Mouse (Mus musculus) embryonic facial prominence, embryonic 11.5 days (tissue): ENCODE data around the gene Adi1. TPM values are rescaled to one million over a fixed set of nuclear protein-coding genes. Genes with fewer than 3 reads are reported as not detected.

Experiments
- ATAC-seq: fragments of 200-750 bp; cut with Nextera tagmentation; replicated peaks from 2 replicates; pipeline ENCODE4 v1.8.0; 2017; ENCODE audit warnings: low read depth; ENCODE audit not compliant: insufficient number of reproducible peaks, low FRiP score, low TSS enrichment
- DNase-seq: peaks from one replicate; pipeline ENCODE4 v3.0.0-alpha.2; 2015; ENCODE audit warnings: low spot score
- H3K27ac ChIP-seq: fragments of 300-500 bp; sonication (generic); replicated peaks from 2 replicates; pipeline ENCODE4 v1.5.1; 2014; ENCODE audit warnings: mild to moderate bottlenecking, low read depth, low read length, control low read depth
- H3K27me3 ChIP-seq: fragments of 300-500 bp; sonication (generic); 2 replicates; pipeline ENCODE4 v1.6.1; 2014; ENCODE audit warnings: mild to moderate bottlenecking, low read length, moderate library complexity, mixed read lengths; ENCODE audit not compliant: control insufficient read depth, insufficient read depth
- H3K36me3 ChIP-seq: fragments of 300-500 bp; sonication (generic); replicated peaks from 2 replicates; pipeline ENCODE4 v1.6.1; 2014; ENCODE audit warnings: low read depth, mild to moderate bottlenecking, low read length, moderate library complexity, mixed read lengths; ENCODE audit not compliant: control insufficient read depth, insufficient read depth
- H3K4me1 ChIP-seq: fragments of 300-500 bp; sonication (generic); 2 replicates; pipeline ENCODE4 v1.6.1; 2014; ENCODE audit warnings: low read length, mixed read lengths; ENCODE audit not compliant: control insufficient read depth, insufficient read depth
- H3K4me2 ChIP-seq: fragments of 300-500 bp; sonication (generic); 2 replicates; pipeline ENCODE4 v1.6.1; 2014; ENCODE audit warnings: low read depth, mild to moderate bottlenecking, control low read depth, low read length, moderate library complexity
- H3K4me3 ChIP-seq: fragments of 300-500 bp; sonication (generic); 2 replicates; pipeline ENCODE4 v1.5.1; 2014; ENCODE audit warnings: low read depth, low read length, control low read depth
- H3K9ac ChIP-seq: fragments of 300-500 bp; sonication (generic); replicated peaks from 2 replicates; pipeline ENCODE4 v1.6.1; 2014; ENCODE audit warnings: mild to moderate bottlenecking, control low read depth, low read length
- H3K9me3 ChIP-seq: fragments of 300-500 bp; sonication (generic); replicated peaks from 2 replicates; pipeline ENCODE4 v1.6.1; 2016; ENCODE audit warnings: mild to moderate bottlenecking, low read length, inconsistent platforms, mixed read lengths; ENCODE audit not compliant: control insufficient read depth
- WGBS: fragments of 180-500 bp; shearing (Covaris S2); extraction: QIAGEN DNeasy Blood & Tissue Kit; methylation state at CpG from one replicate; pipeline ENCODE4 v1.1.7; 2014; 5-methylcytosine and 5-hydroxymethylcytosine counted together
- polyA plus RNA-seq: library from polyadenylated mRNA; unstranded; fragments of >200 nt; fragmentation: Nextera tagmentation; extraction: Ambion mirVana; gene quantifications from 2 replicates; pipeline ENCODE4 v1.2.1, GENCODE M21; 2014

The Adi1 gene
- 71.9 and 72.7 TPM in 2 replicates for polyA plus RNA-seq

- Histone ChIP-seq H3K4me2 (peak within 1 kb of the TSS; percentile 47), H3K9ac (peak within 1 kb of the TSS; percentile 52), H3K9me3 (no peaks in the 10 kb centered on the region), H3K4me1 (no peaks in the 10 kb centered on the region; the same call in 1 of the 2 replicates), H3K27me3 (no peaks in the 10 kb centered on the region), H3K36me3 (no peaks in the 10 kb centered on the region), H3K27ac (peak within 1 kb of the TSS; percentile 36), H3K4me3 (peak within 1 kb of the TSS; percentile 37)
- peak; percentile 86 for DNase-seq
- ATAC-seq, result peak; percentile 98
- 2% methylated on average over 53 of the region's 53 CpGs for WGBS
Observed at GRCm38 (mm10) chr12:28675121-28675924, at the start of gene Adi1. Adi1 (plus strand) TSS chr12:28675231.

DNA sequence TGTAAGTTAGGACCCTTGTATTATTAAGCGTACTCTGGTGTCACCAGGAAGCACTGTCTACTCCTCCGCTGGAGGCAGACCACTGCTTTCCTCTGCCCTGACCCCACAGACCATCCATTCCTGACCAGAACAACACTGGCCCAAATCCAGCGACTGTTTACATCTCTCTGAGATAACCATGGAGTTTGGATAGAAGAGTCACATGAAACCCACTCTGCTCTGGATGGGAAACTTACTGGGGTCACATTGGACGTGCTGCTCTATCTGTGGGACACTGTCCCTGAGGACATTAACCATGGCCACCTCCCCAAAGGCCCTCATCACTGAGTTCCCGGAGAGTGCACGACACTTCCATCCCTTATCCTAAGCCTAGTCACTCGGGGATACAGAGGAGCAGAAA, 49.6 kb upstream of the Adi1 start:
- no peaks in the 10 kb centered on the region for H3K27me3 ChIP-seq
- H3K27ac ChIP-seq, result no peak overlapping the region
- H3K36me3 ChIP-seq, result peaks cover 9% of the 10 kb centered on the region
- DNase-seq (no peak), ATAC-seq (no peak)
- H3K9me3 ChIP-seq, result no peaks in the 10 kb centered on the region
- WGBS, result 87% methylated on average over 7 of the region's 7 CpGs
- H3K4me3 ChIP-seq, result no peak overlapping the region
- no peaks in the 10 kb centered on the region for H3K4me1 ChIP-seq
- no peak overlapping the region for H3K9ac ChIP-seq
- no peak overlapping the region for H3K4me2 ChIP-seq

GRCm38 (mm10) chr12:28627092-28627491, 47.9 kb upstream of the Adi1 start:
- no peak overlapping the region for H3K9ac ChIP-seq
- H3K4me3 ChIP-seq, result no peak overlapping the region
- peaks cover 14% of the 10 kb centered on the region for H3K36me3 ChIP-seq
- no peaks in the 10 kb centered on the region for H3K9me3 ChIP-seq
- ATAC-seq (no peak), DNase-seq (no peak)
- H3K27me3 ChIP-seq, result no peaks in the 10 kb centered on the region
- 67% methylated on average over 4 of the region's 4 CpGs for WGBS
- no peak overlapping the region for H3K27ac ChIP-seq
- H3K4me1 ChIP-seq, result no peaks in the 10 kb centered on the region
- no peak overlapping the region for H3K4me2 ChIP-seq

DNA sequence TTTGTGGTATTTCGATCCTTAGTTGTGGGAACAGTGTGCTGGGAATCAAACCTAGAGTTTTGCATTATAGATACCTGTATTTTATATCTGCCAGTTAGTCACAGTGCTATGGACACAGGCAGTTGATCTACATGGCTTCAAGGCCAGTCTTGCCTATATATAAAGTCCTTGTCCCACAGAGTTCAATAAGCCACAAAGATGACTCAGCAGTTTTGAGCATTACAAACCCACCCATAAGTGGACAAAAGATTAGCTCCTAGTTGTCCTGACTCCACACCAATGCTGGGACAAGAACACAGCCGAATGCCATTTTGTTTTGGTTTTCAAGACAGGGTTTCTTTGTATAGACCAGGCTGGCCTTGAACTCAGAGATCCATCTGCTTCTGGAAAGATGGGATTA, 46.6 kb upstream of the Adi1 start:
- Histone ChIP-seq H3K9ac (no peak overlapping the region), H3K4me2 (no peak overlapping the region), H3K4me3 (no peak overlapping the region), H3K36me3 (peaks cover 24% of the 10 kb centered on the region), H3K9me3 (no peaks in the 10 kb centered on the region), H3K27me3 (no peaks in the 10 kb centered on the region), H3K27ac (no peak overlapping the region), H3K4me1 (no peaks in the 10 kb centered on the region)
- ATAC-seq (no peak), DNase-seq (no peak)
- 90% methylated on average over 2 of the region's 2 CpGs for WGBS

GRCm38 (mm10) chr12:28635058-28635534, 39.9 kb upstream of the Adi1 start:
- no peaks in the 10 kb centered on the region for H3K27me3 ChIP-seq
- DNase-seq (no peak), ATAC-seq (0 out of 2 replicates have a peak, but pooled peaks have one; percentile 7)
- no peaks in the 10 kb centered on the region for H3K9me3 ChIP-seq
- peaks cover 6% of the 10 kb centered on the region; the same call in 1 of the 2 replicates for H3K4me1 ChIP-seq
- peak overlapping the region; percentile 60 for H3K4me2 ChIP-seq
- H3K4me3 ChIP-seq, result peak overlapping the region; percentile 93
- H3K36me3 ChIP-seq, result peaks cover 21% of the 10 kb centered on the region
- 2% methylated on average over 23 of the region's 23 CpGs for WGBS
- peak overlapping the region; percentile 84 for H3K27ac ChIP-seq
- H3K9ac ChIP-seq, result peak overlapping the region; percentile 98

DNA sequence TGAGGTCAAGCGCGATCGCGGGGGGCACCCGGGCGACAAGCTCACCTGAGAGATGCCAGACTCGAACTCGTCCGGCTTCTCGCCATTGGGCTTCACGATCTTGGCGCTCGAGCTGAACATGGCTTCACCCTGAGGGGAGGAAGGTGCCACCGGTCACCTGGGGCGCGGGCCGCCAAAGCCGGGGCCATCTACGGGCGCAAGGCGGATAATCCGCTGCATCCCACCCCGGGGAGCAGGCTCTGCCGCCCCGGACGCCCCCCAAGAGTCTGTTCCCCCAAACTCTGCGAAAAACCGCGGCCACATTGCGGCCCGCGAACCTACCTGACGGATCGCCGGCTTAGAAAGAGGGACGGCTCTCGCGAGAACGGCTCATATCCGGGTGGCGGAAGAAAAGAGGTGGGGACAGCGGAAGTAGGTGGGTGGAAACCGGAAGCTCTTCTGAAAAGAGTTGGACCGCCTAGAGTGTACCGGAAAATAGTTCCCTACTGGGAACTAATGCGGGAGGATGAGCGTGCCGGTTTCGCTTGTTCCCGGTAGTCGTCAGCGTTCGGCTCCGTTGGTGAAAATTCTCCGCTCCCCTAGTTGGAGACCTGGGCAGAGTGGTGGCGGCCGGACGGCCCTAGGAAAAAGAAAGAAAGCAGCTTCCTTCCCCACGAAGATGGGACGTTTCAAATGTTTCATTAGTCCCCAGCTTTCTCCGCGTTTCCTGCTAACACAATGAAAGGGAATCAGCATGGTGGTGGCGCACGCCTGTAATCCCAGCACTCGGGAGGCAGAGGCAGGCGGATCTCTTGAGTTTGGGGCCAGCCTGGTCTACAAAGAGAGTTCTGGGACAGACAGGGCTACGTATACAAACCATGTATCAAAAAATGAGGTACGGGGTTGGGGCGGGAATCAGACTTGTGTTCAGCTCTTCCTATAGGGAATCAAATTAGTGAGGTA, 39.2 kb upstream of the Adi1 start, which contains the start of gene Rps7:
TSS of gene Rps7 (minus strand) at position 419 of the 942 bp plus-strand sequence.
- 5% methylated on average over 69 of the region's 69 CpGs for WGBS
- Histone ChIP-seq H3K4me2 (peak within 1 kb of the TSS; percentile 60), H3K9me3 (no peaks in the 10 kb centered on the region), H3K9ac (peak within 1 kb of the TSS; percentile 98), H3K27ac (peak within 1 kb of the TSS; percentile 84), H3K4me1 (peaks cover 6% of the 10 kb centered on the region; the same call in 1 of the 2 replicates), H3K27me3 (no peaks in the 10 kb centered on the region), H3K4me3 (peak within 1 kb of the TSS; percentile 93), H3K36me3 (peaks cover 14% of the 10 kb centered on the region)
- peak; percentile 94 for DNase-seq
- peak; percentile 95 for ATAC-seq

- H3K4me3 ChIP-seq, result peak overlapping the region; percentile 93; the same call in 1 of the 2 replicates
- H3K4me2 ChIP-seq, result peak overlapping the region; percentile 47; the same call in 1 of the 2 replicates
- H3K9me3 ChIP-seq, result no peaks in the 10 kb centered on the region
- no peaks in the 10 kb centered on the region for H3K27me3 ChIP-seq
- DNase-seq, result no peak
- 92% methylated on average over 6 of the region's 6 CpGs for WGBS
- H3K9ac ChIP-seq, result no peak overlapping the region
- ATAC-seq, result no peak
- H3K4me1 ChIP-seq, result peaks cover 6% of the 10 kb centered on the region; the same call in 1 of the 2 replicates
- H3K36me3 ChIP-seq, result peaks cover 14% of the 10 kb centered on the region
- no peak overlapping the region for H3K27ac ChIP-seq
Observed at GRCm38 (mm10) chr12:28636543-28636942, 38.5 kb upstream of the Adi1 start.
